Mouse (Mus musculus): ENCODE data around the gene Ephx4.
A peak's percentile ranks its signal among the peaks of the same experiment; 100 is the strongest.

Ephx4 gene

DNA sequence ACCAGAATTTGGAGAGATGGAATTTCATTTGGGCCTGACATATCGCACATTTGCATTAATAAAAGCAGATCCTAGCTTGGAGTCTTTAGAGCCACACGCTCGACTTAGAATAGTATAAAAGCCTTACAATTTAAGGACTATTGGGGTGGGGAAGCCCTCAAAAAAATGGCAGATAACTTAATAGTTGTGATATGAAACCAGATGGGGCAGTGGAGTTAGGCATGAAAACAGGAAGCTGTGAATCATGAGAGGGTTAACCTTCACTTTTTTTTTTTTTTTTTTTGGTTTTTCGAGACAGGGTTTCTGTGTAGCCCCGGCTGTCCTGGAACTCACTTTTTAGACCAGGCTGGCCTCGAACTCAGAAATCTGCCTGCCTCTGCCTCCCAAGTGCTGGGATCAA lies 33.6 kb downstream of the Ephx4 start:
- no peak for DNase-seq

- no peak for DNase-seq
These were observed 34.2 kb downstream of the Ephx4 start for GRCm38 (mm10) chr5:107436587-107437209.

GRCm38 (mm10) chr5:107437464-107438281 lies 35.1 kb downstream of the Ephx4 start, which contains the start of gene Btbd8:
TSS of gene Btbd8 (plus strand) at chr5:107437997.
- DNase-seq = peak; percentile 96

- no peak for DNase-seq
These were observed 35.8 kb downstream of the Ephx4 start for GRCm38 (mm10) chr5:107438353-107438752.

DNA sequence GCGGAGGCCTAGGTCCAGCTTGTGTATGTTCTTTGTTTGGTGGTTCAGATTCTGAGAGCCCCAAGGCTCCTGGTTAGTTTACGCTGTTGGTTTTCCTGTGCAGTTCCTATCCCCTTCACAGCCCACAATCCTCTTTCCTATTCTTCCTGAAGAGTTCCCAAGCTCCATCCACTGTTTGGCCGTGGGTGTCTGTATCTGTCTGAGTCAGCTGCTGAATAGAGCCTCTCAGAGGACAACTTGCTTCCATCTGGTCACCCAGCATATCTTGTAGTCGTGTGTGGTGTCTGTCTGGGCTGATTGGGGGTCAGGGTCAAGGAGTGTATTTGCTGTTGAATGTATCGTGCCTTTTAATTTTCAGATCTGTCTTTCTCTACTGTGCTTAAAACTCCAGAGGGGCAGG lies 39.3 kb downstream of the Ephx4 start:
- no peak for DNase-seq

DNA sequence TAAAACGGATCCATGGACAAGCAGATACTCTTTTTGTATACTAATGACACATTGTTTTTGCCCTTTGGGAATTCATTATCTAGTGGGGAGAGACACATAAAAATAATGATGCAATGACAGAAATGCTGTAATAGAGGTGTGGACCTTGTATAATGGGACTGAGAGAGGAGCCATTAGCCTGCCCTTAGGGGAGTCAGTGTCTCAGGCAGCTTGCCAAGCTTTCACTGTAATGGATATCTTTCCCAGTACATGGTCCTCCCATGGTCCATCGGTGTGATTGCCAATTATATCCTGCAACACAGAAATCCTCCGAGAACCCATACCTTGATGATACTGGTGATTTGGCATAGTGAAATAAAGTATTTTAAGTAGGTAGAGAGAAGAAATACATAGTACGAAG lies 41.7 kb downstream of the Ephx4 start:
- DNase-seq = no peak

DNA sequence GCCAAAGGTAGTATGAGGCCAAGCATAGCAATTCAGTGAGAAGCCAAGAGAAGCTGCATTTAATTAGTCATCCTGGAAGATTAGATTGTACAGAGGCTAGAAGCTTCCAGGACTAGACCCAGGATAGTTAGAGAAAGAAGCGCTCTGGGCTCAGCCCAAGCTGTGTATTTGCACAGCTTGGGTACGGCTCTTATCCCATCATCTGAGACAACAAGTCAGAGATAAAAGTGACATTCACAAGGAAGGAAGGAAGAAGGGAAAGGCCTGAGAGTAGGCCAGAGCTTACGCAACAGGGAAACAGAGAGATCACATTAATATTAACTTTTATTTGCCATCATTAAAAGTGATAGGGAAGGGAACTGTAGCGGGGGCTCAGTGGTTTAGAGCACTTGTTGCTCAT lies 45.4 kb downstream of the Ephx4 start:
- no peak for DNase-seq

DNA sequence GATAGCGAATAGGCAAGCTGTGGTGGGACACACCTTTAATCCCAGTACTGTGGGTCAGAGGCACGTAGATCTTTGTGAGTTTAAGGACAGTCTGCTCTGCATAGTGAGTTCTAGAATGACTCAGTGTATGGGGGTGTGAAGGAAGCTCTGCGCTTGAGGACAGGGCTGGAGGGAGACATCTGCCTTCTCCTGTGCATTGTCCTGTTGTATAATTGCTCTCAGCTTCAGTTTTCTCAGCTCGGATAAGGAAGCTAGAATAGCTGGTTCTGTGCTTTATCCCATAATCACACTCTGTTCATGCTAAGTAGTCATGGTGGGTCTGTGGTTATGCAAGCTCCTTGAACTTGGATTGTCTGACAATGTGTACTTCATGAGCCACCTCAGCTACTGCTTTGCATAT lies 46.2 kb downstream of the Ephx4 start:
- DNase-seq = no peak

- DNase-seq = no peak
These were observed 47.1 kb downstream of the Ephx4 start for GRCm38 (mm10) chr5:107449620-107450019.

DNA sequence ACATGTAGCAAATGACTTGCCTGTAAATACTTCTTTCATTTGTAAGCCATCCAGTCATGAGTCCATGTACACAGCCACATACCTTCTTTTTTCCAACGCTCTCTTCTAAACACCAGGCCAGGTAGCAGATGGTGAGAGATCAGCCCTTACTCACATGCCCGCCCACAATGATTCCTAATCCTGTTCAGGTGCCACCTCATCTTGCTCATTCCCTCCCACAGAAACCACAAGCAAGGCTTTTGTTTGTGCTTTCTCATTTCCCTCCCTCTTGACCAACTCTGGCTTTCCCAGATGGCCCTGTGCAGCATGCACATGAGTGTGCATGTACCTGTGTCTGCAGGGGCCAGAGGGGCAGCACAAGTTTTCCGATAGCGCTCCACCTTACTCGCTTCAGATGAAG lies 47.8 kb downstream of the Ephx4 start:
- DNase-seq = no peak

GRCm38 (mm10) chr5:107462147-107463076 lies 59.9 kb downstream of the Ephx4 start:
- no peak for DNase-seq

GRCm38 (mm10) chr5:107466501-107466900 lies 64.0 kb downstream of the Ephx4 start:
- DNase-seq = no peak

DNA sequence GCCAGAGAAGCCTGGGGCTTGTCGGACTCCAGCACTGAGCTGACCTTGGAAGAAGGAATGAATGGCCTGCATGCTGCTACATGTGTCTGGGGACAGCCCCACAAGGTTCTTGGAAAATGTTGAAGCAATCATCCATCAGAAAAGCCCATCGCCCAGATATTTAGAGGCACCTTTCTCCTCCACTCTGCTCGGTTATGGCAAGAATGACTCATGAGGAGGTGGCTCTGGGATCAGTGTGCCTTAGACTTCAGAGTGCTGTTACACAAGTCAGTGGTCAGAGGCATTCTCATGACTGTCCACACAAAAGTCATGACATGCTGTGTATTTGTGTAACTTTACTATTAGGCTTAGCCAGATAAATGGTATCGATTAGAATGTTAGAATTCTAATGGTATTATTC lies 64.6 kb downstream of the Ephx4 start:
- no peak for DNase-seq

- no peak for DNase-seq
These were observed 68.2 kb downstream of the Ephx4 start for GRCm38 (mm10) chr5:107470600-107471329.

Measured in kidney, postnatal 25 days (tissue).